In genomic region chr6:17337724-17338123, GRCm38 (mm10) we compare ENCODE assay signal across 10 mouse cellular contexts. TPM values are rescaled to one million over a fixed set of nuclear protein-coding genes. Genes with fewer than 3 reads are reported as not detected.
"Had no signal": no experiment of that assay in that cellular context is flagged by ENCODE, and none has a peak within 500 bp of the region (broad histone marks: within the 10 kb centered on the region; RNA-seq: fewer than 3 reads in every experiment).

No protein-coding gene starts in this region.

- DNase-seq: lung, adult 18-20 months; lung, embryonic 14.5 days; lung, postnatal 10 days; lung, postnatal 4 days; midbrain, embryonic 14.5 days; thymus, adult 2 months; thymus, postnatal 25 days; thymus, postnatal 4 days had no signal

RNA-seq across cellular contexts. Expression of gene Cav1, which starts 31.6 kb away (rescaled TPM):
- total RNA-seq: megakaryocyte, adult 5-6 weeks; megakaryocyte-erythroid progenitor cell, adult 5-6 weeks had no signal

RNA-seq across cellular contexts. Expression of gene Cav2, which starts 56.7 kb away (rescaled TPM):
- total RNA-seq: megakaryocyte-erythroid progenitor cell, adult 5-6 weeks had no signal
